Mouse (Mus musculus) ES-Bruce4 (cell line): ENCODE results near the gene Neurod2.

Experiments
- CTCF ChIP-seq: IDR thresholded peaks from one replicate; pipeline ENCODE4 v1.8.1; 2011; ENCODE audit warnings: low read depth, low read length
- EP300 ChIP-seq: IDR thresholded peaks from 2 replicates; pipeline ENCODE4 v1.6.1; 2011; ENCODE audit warnings: low read depth, low read length; ENCODE audit not compliant: insufficient read depth

- no peak for TF ChIP-seq CTCF
- TF ChIP-seq EP300 = no peak
Observed at GRCm38 (mm10) chr11:98354445-98354844, 25.0 kb upstream of the Neurod2 start.
